Mouse (Mus musculus): ENCODE measurements at regions not wholly inside any gene's neighbourhood (a gene's known extent, or its start where the extent isn't known, plus 50 kb on each side); places are given as distances from the start of the nearest gene placed in this dataset.
"Not testable (repeated sequence)": the region's sequence is repeated elsewhere in the genome, so short reads cannot be mapped to it uniquely, and the experiment has no call there.

DNA sequence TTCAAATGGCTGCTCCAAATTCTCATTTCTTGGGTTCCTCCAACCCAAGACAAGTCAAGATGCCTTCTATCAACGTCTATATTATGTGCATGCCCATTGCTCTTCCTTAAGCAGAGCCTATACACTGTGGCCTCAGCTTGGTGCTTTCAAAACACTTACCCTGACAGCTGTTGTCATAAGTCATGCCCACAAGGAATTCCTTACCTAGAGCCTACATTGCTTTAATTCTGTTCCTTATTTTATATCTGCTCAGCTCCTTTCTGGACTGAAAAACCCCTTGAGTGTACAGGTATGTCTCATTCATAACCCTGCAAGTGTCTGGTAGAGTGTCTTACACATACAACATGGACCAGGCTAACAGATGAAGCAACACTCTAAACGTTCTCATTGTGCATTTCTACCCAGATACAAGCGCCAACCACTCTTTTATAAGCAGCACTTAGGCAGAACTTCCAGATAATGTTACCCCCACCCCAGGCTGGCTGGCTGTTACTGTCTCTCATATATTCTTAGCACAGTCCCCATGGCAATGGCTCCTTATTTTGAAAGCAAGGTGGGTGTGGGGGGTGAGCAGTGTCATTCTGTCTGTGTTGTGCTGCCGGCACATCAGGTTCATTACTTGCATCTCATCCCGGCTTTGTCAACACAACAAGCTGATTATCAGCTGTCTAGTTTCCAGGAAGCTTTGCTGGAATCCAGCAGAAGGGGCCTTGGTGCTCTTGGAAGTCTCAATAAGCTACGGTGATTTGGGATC, 176.6 kb downstream of the Ifng start:
- Histone ChIP-seq H3K27ac (ENCODE audit: insufficient read depth, low read depth, low read length) (no peak overlapping the region), H3K4me3 (ENCODE audit: insufficient read depth, low read depth, low read length) (no peak overlapping the region), H3K4me1 (ENCODE audit: control insufficient read depth, insufficient read depth, low read length) (peaks cover 2% of the 10 kb centered on the region; the same call in 1 of the 2 replicates), H3K36me3 (ENCODE audit: control insufficient read depth, insufficient read depth, low read length) (no peaks in the 10 kb centered on the region), H3K27me3 (replicated peaks; ENCODE audit: control insufficient read depth, insufficient read depth, low read length) (no peaks in the 10 kb centered on the region)
- DNase-seq: no peak
- TF ChIP-seq POLR2A (IDR thresholded peaks at IDR 0.05; ENCODE audit: low read depth, low read length) (no peak), CTCF (conservative IDR thresholded peaks at IDR 0.05; ENCODE audit: insufficient read depth, insufficient read length, low read depth, low read length) (no peak)
- 89% methylated on average over 6 of the region's 6 CpGs for WGBS

DNA sequence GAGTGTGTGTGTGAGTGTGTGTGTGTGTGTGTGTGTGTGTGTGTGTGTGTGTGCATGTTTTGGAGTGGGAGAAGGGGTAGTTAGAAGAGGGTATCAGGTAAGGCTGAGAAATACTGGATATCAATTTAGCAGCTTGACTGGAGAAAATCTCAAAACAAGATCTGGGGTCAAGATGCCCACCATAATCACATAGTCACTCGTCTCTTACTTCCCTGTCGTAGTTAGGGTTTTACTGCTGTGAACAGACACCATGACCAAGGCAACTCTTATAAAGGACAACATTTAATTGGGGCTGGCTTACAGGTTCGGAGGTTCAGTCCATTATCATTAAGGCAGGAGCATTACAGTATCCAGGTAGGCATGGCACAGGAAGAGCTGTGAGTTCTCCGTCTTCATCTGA, 177.4 kb downstream of the Ifng start:
- H3K4me3 ChIP-seq (ENCODE audit: insufficient read depth, low read depth, low read length); H3K27ac ChIP-seq (ENCODE audit: insufficient read depth, low read depth, low read length); H3K36me3 ChIP-seq (ENCODE audit: control insufficient read depth, insufficient read depth, low read length); DNase-seq; H3K4me1 ChIP-seq (ENCODE audit: control insufficient read depth, insufficient read depth, low read length); H3K27me3 ChIP-seq (replicated peaks; ENCODE audit: control insufficient read depth, insufficient read depth, low read length): not testable (repeated sequence)
- 96% methylated on average over 4 of the region's 4 CpGs for WGBS

DNA sequence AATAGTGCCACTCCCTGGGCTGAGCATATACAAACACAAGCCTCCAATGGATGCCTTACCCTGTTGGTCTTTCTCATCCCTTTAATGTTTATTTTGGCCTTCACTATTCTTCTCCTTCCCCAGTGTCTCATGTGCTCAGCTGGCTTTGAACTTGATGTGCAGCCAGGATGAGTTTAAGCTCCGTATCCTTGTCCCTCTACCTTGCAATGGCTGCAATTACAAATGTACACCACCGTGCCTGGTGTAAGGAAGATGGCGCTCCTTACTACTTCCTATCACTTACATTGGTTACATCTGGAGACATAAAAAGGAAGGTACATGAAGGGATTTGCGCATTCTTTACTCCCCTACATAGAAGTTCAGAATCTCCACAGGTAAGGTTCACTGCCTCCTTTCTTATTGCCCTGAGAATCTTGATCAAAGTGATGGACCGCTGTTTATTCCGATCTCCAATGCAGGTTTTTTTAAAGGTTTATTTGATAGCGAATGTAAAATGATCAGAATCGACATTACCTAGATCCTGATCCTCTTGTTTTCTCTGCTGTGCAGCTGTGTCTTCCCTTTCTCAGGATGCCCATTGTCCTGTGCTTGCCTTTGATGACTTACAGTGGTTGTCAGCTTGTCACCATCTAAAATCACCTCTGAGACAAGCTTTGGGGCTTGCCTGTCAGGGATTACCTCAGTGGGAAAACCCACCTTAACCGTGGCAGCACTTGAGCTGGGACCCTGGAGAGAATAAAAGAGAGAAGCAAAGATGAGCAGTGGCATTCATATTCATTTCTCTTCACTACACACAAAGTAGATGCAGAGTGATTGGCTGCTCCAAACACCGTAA, 178.1 kb downstream of the Ifng start:
- DNase-seq: no peak

DNA sequence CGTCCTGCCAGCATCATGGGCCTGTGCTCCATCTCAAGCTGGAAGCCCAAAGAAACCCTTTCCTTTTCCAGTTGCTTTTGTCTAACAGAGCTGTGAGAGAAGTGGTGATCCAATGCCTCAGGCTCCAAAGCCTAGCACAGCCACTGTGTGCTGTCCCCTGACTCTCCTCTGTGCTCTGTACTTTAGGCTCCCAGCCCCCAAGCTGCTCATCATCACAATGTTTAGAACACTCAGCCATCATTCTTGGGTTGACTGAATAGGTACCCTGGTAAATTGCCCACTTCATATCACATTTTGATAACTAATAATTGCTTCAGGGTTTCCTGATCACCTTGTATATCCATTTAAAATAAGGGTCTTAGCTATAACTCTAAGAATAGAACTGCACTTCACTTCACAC, 178.8 kb downstream of the Ifng start:
- TF ChIP-seq POLR2A (IDR thresholded peaks at IDR 0.05; ENCODE audit: low read depth, low read length) (no peak), CTCF (conservative IDR thresholded peaks at IDR 0.05; ENCODE audit: insufficient read depth, insufficient read length, low read depth, low read length) (no peak)
- Histone ChIP-seq H3K36me3 (ENCODE audit: control insufficient read depth, insufficient read depth, low read length) (no peaks in the 10 kb centered on the region), H3K4me1 (ENCODE audit: control insufficient read depth, insufficient read depth, low read length) (peaks cover 2% of the 10 kb centered on the region; the same call in 1 of the 2 replicates), H3K27ac (ENCODE audit: insufficient read depth, low read depth, low read length) (no peak overlapping the region), H3K27me3 (replicated peaks; ENCODE audit: control insufficient read depth, insufficient read depth, low read length) (no peaks in the 10 kb centered on the region), H3K4me3 (ENCODE audit: insufficient read depth, low read depth, low read length) (no peak overlapping the region)
- no peak for DNase-seq
- WGBS: 96% methylated on average over 1 of the region's 1 CpGs

More for the DNA sequence above, 178.1 kb downstream of the Ifng start:
- no peaks in the 10 kb centered on the region for H3K36me3 ChIP-seq (ENCODE audit: control insufficient read depth, insufficient read depth, low read length)
- H3K4me3 ChIP-seq (ENCODE audit: insufficient read depth, low read depth, low read length): no peak overlapping the region
- H3K27me3 ChIP-seq (replicated peaks; ENCODE audit: control insufficient read depth, insufficient read depth, low read length): no peaks in the 10 kb centered on the region
- no peak for TF ChIP-seq POLR2A (IDR thresholded peaks at IDR 0.05; ENCODE audit: low read depth, low read length)
- TF ChIP-seq CTCF (conservative IDR thresholded peaks at IDR 0.05; ENCODE audit: insufficient read depth, insufficient read length, low read depth, low read length): no peak
- H3K27ac ChIP-seq (ENCODE audit: insufficient read depth, low read depth, low read length): no peak overlapping the region
- 93% methylated on average over 10 of the region's 10 CpGs for WGBS
- H3K4me1 ChIP-seq (ENCODE audit: control insufficient read depth, insufficient read depth, low read length): peaks cover 2% of the 10 kb centered on the region; the same call in 1 of the 2 replicates

GRCm38 (mm10) chr10:118620611-118621010, 179.8 kb downstream of the Ifng start:
- no peak for DNase-seq
- H3K4me1 ChIP-seq (ENCODE audit: control insufficient read depth, insufficient read depth, low read length): peaks cover 2% of the 10 kb centered on the region; the same call in 1 of the 2 replicates
- H3K4me3 ChIP-seq (ENCODE audit: insufficient read depth, low read depth, low read length): no peak overlapping the region
- H3K36me3 ChIP-seq (ENCODE audit: control insufficient read depth, insufficient read depth, low read length): no peaks in the 10 kb centered on the region
- TF ChIP-seq POLR2A (IDR thresholded peaks at IDR 0.05; ENCODE audit: low read depth, low read length) (no peak), CTCF (conservative IDR thresholded peaks at IDR 0.05; ENCODE audit: insufficient read depth, insufficient read length, low read depth, low read length) (no peak)
- H3K27ac ChIP-seq (ENCODE audit: insufficient read depth, low read depth, low read length): no peak overlapping the region
- H3K27me3 ChIP-seq (replicated peaks; ENCODE audit: control insufficient read depth, insufficient read depth, low read length): no peaks in the 10 kb centered on the region

DNA sequence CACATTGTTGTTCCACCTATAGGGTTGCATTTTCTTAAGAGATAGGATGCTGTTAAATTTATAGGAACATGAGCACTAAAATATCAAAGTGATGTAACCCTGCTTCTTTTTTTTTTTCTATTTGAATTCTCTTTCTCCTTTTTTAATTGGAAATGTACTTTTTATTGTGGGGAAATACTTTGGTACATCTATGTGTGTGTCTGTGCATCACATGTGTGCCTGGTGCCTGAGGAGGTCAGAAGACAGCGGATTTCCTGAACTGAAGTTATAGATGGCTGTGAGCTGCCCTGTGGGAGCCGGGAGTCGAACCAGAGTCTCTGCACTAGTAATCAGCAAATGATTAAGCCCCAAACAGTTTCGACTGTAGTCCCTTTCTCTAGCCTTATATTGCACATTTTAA, 180.7 kb downstream of the Ifng start:
- no peak overlapping the region for H3K4me3 ChIP-seq (ENCODE audit: insufficient read depth, low read depth, low read length)
- no peak for DNase-seq
- no peaks in the 10 kb centered on the region for H3K27me3 ChIP-seq (replicated peaks; ENCODE audit: control insufficient read depth, insufficient read depth, low read length)
- WGBS: 72% methylated on average over 4 of the region's 4 CpGs
- TF ChIP-seq CTCF (conservative IDR thresholded peaks at IDR 0.05; ENCODE audit: insufficient read depth, insufficient read length, low read depth, low read length): no peak
- no peak for TF ChIP-seq POLR2A (IDR thresholded peaks at IDR 0.05; ENCODE audit: low read depth, low read length)
- H3K36me3 ChIP-seq (ENCODE audit: control insufficient read depth, insufficient read depth, low read length): no peaks in the 10 kb centered on the region
- no peak overlapping the region for H3K27ac ChIP-seq (ENCODE audit: insufficient read depth, low read depth, low read length)
- no peaks in the 10 kb centered on the region for H3K4me1 ChIP-seq (ENCODE audit: control insufficient read depth, insufficient read depth, low read length)

- H3K27me3 ChIP-seq (replicated peaks; ENCODE audit: control insufficient read depth, insufficient read depth, low read length): no peaks in the 10 kb centered on the region
- no peak for TF ChIP-seq POLR2A (IDR thresholded peaks at IDR 0.05; ENCODE audit: low read depth, low read length)
- TF ChIP-seq CTCF (conservative IDR thresholded peaks at IDR 0.05; ENCODE audit: insufficient read depth, insufficient read length, low read depth, low read length): no peak
- no peak overlapping the region for H3K27ac ChIP-seq (ENCODE audit: insufficient read depth, low read depth, low read length)
- no peak for DNase-seq
- no peak overlapping the region for H3K4me3 ChIP-seq (ENCODE audit: insufficient read depth, low read depth, low read length)
- 67% methylated on average over 6 of the region's 6 CpGs for WGBS
- H3K36me3 ChIP-seq (ENCODE audit: control insufficient read depth, insufficient read depth, low read length): no peaks in the 10 kb centered on the region
- no peaks in the 10 kb centered on the region for H3K4me1 ChIP-seq (ENCODE audit: control insufficient read depth, insufficient read depth, low read length)
Measured at GRCm38 (mm10) chr10:118622131-118622530, 181.3 kb downstream of the Ifng start.
